Mouse (Mus musculus): ENCODE results near the gene Unc5b. TPM values are rescaled to one million over a fixed set of nuclear protein-coding genes. Genes with fewer than 3 reads are reported as not detected.

Gene Unc5b
- total and polyA plus RNA-seq, 3 experiments: 0.04 to 0.21 (median 0.06) TPM

- dilution Hi-C loops (cut with MboI; ENCODE audit: extremely low pct_ligation_motif_present, extremely low pct_unique_long_range_greater_than_20kb, low sequenced_read_pairs) (no loop called here), in situ Hi-C loops (cut with MboI; ENCODE audit: low pct_ligation_motif_present, low pct_unique_long_range_greater_than_20kb, low sequenced_read_pairs) (no loop called here)
- Histone ChIP-seq H3K4me1 (ENCODE audit: control insufficient read depth in 1 of 2, insufficient read depth in 2 of 2) (peaks cover 0 to 4% of the 10 kb centered on the region in 2 experiments; a peak in 2 of 4 replicates), H3K4me2 (ENCODE audit: insufficient read depth, low read depth, poor library complexity, severe bottlenecking) (no peak overlapping the region), H3K9ac (ENCODE audit: insufficient read depth, low read depth) (no peak overlapping the region), H3K4me3 (replicated peaks in 1 of 3; ENCODE audit: low read depth in 2 of 3, low read length in 2 of 3, poor library complexity in 1 of 3) (no peak overlapping the region), H3K27ac (ENCODE audit: insufficient read depth, low read depth) (no peak overlapping the region), H3K79me2 (replicated peaks; ENCODE audit: control insufficient read depth, extremely low read depth, insufficient read depth, poor library complexity, severe bottlenecking) (no peaks in the 10 kb centered on the region), H3K36me3 (replicated peaks in 1 of 2; ENCODE audit: control insufficient read depth in 1 of 2, insufficient read depth in 1 of 2, low read length in 1 of 2) (no peaks in the 10 kb centered on the region), H3K27me3 (replicated peaks) (peaks cover 93% of the 10 kb centered on the region), H3K9me3 (replicated peaks; ENCODE audit: low read length) (peaks cover 20% of the 10 kb centered on the region)
- no peak for DNase-seq (ENCODE audit: extremely low read depth)
- TF ChIP-seq PAX5 (IDR thresholded peaks at IDR 0.05; ENCODE audit: low read length): no peak
- TF ChIP-seq POLR2AphosphoS2 (IDR thresholded peaks at IDR 0.05; ENCODE audit: low read depth, low read length): no peak
- TF ChIP-seq E2F4 (IDR thresholded peaks at IDR 0.05; ENCODE audit: insufficient replicate concordance, low read depth, low read length): no peak
- no peak for TF ChIP-seq TCF12 (IDR thresholded peaks at IDR 0.05; ENCODE audit: low read depth, low read length)
- no peak for TF ChIP-seq CHD2 (IDR thresholded peaks at IDR 0.05; ENCODE audit: low read length)
- TF ChIP-seq ZMIZ1 (IDR thresholded peaks at IDR 0.05; ENCODE audit: low read depth, low read length): no peak
- TF ChIP-seq JUND (conservative IDR thresholded peaks at IDR 0.05; ENCODE audit: low read depth, low read length): no peak
- TF ChIP-seq EP300 (IDR thresholded peaks at IDR 0.05; ENCODE audit: low read length): no peak
- no peak for TF ChIP-seq POLR2A (IDR thresholded peaks at IDR 0.05; ENCODE audit: low read depth, low read length)
- TF ChIP-seq MAX (IDR thresholded peaks at IDR 0.05; ENCODE audit: low read length): no peak
- no peak for TF ChIP-seq ZKSCAN1 (IDR thresholded peaks at IDR 0.05; ENCODE audit: borderline replicate concordance, low read depth, low read length)
- TF ChIP-seq MXI1 (IDR thresholded peaks at IDR 0.05; ENCODE audit: low read depth, low read length): no peak
- TF ChIP-seq USF2 (conservative IDR thresholded peaks at IDR 0.05; ENCODE audit: low read depth, low read length): no peak
- TF ChIP-seq RAD21 (IDR thresholded peaks at IDR 0.05; ENCODE audit: low read depth, low read length): no peak
- no peak for TF ChIP-seq SIN3A (IDR thresholded peaks at IDR 0.05; ENCODE audit: low read length)
- no peak for TF ChIP-seq BHLHE40 (IDR thresholded peaks at IDR 0.05; ENCODE audit: low read depth, low read length)
- TF ChIP-seq NRF1 (IDR thresholded peaks at IDR 0.05; ENCODE audit: low read depth, low read length): no peak
- no peak for TF ChIP-seq IRF4 (IDR thresholded peaks at IDR 0.05; ENCODE audit: low read depth, low read length)
Observed at GRCm38 (mm10) chr10:60827901-60828670, 3.3 kb downstream of the Unc5b start.

DNA sequence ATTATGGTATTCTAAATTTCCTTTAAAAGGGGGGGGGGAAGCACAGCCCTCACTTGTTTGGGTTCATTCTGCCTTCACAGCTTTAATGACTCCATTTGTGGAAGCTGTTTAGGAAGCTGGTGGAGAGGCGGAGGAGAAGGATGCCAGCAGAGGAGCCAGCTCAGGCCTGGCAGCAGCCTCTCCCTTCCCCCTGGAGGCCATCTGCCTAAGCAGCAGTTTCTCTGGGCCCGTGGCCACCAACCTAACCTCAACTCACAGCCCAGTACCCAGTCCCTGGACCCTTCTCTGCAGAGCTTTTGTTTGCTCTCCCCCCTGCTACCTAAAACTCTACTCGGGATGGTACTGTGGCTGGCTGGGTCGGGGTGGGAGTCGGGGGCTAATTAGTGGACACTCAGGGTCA, 4.1 kb downstream of the Unc5b start:
- Histone ChIP-seq H3K9ac (ENCODE audit: insufficient read depth, low read depth) (no peak overlapping the region), H3K4me3 (replicated peaks in 1 of 3; ENCODE audit: low read depth in 2 of 3, low read length in 2 of 3, poor library complexity in 1 of 3) (no peak overlapping the region), H3K27me3 (replicated peaks) (peaks cover 94% of the 10 kb centered on the region), H3K79me2 (replicated peaks; ENCODE audit: control insufficient read depth, extremely low read depth, insufficient read depth, poor library complexity, severe bottlenecking) (no peaks in the 10 kb centered on the region), H3K9me3 (replicated peaks; ENCODE audit: low read length) (peaks cover 17% of the 10 kb centered on the region), H3K27ac (ENCODE audit: insufficient read depth, low read depth) (no peak overlapping the region), H3K36me3 (replicated peaks in 1 of 2; ENCODE audit: control insufficient read depth in 1 of 2, insufficient read depth in 1 of 2, low read length in 1 of 2) (no peaks in the 10 kb centered on the region), H3K4me1 (ENCODE audit: control insufficient read depth in 1 of 2, insufficient read depth in 2 of 2) (peaks cover 0 to 4% of the 10 kb centered on the region in 2 experiments; a peak in 2 of 4 replicates), H3K4me2 (ENCODE audit: insufficient read depth, low read depth, poor library complexity, severe bottlenecking) (no peak overlapping the region)
- no peak for TF ChIP-seq IRF4 (IDR thresholded peaks at IDR 0.05; ENCODE audit: low read depth, low read length)
- TF ChIP-seq MAFK (IDR thresholded peaks at IDR 0.05; ENCODE audit: insufficient replicate concordance, low read length): no peak
- no peak for TF ChIP-seq JUN (IDR thresholded peaks at IDR 0.05; ENCODE audit: insufficient read depth, low read depth, low read length)
- no peak for TF ChIP-seq RCOR1 (conservative IDR thresholded peaks at IDR 0.05; ENCODE audit: low read depth, low read length)
- no peak for TF ChIP-seq NRF1 (IDR thresholded peaks at IDR 0.05; ENCODE audit: low read depth, low read length)
- no peak for TF ChIP-seq KAT2A (IDR thresholded peaks at IDR 0.05; ENCODE audit: insufficient replicate concordance, low read length)
- TF ChIP-seq BHLHE40 (IDR thresholded peaks at IDR 0.05; ENCODE audit: low read depth, low read length): no peak
- TF ChIP-seq MAZ (IDR thresholded peaks at IDR 0.05; ENCODE audit: low read depth, low read length): no peak
- no peak for TF ChIP-seq EP300 (IDR thresholded peaks at IDR 0.05; ENCODE audit: low read length)
- no peak for TF ChIP-seq ELF1 (IDR thresholded peaks at IDR 0.05; ENCODE audit: low read depth, low read length)
- TF ChIP-seq NELFE (IDR thresholded peaks at IDR 0.05; ENCODE audit: low read depth, low read length): no peak
- no peak for TF ChIP-seq MAX (IDR thresholded peaks at IDR 0.05; ENCODE audit: low read length)
- no peak for TF ChIP-seq TBP (conservative IDR thresholded peaks at IDR 0.05; ENCODE audit: low read depth, low read length)
- TF ChIP-seq MEF2A (IDR thresholded peaks at IDR 0.05; ENCODE audit: borderline replicate concordance, low read depth, low read length): no peak
- no peak for TF ChIP-seq CHD2 (IDR thresholded peaks at IDR 0.05; ENCODE audit: low read length)
- TF ChIP-seq ZKSCAN1 (IDR thresholded peaks at IDR 0.05; ENCODE audit: borderline replicate concordance, low read depth, low read length): no peak
- TF ChIP-seq SIN3A (IDR thresholded peaks at IDR 0.05; ENCODE audit: low read length): no peak
- TF ChIP-seq MYC (IDR thresholded peaks at IDR 0.05; ENCODE audit: low read depth, low read length): no peak
- no peak for TF ChIP-seq ETS1 (conservative IDR thresholded peaks at IDR 0.05; ENCODE audit: low read depth, low read length)
- no peak for TF ChIP-seq CTCF (conservative IDR thresholded peaks at IDR 0.05 in 1 of 2, IDR thresholded peaks at IDR 0.05 in 1 of 2; ENCODE audit: low read depth in 2 of 2, low read length in 2 of 2)
- no peak for DNase-seq (ENCODE audit: extremely low read depth)
- in situ Hi-C loops (cut with MboI; ENCODE audit: low pct_ligation_motif_present, low pct_unique_long_range_greater_than_20kb, low sequenced_read_pairs) (no loop called here), dilution Hi-C loops (cut with MboI; ENCODE audit: extremely low pct_ligation_motif_present, extremely low pct_unique_long_range_greater_than_20kb, low sequenced_read_pairs) (no loop called here)
